Mouse (Mus musculus) frontal cortex, postnatal 10 days (tissue): ENCODE measurements around the gene Cebpb.

Source experiments
- DNase-seq, 2 experiments: peaks; one replicate each; pipeline ENCODE4 v3.0.0; 2022; ENCODE audit warnings: low spot score in 2 of 2, mixed read lengths in 1 of 2

Cebpb gene

GRCm38 (mm10) chr2:167665972-167666713 is 22.6 kb upstream of the Cebpb start:
- DNase-seq, result no peak

- DNase-seq, result no peak
Measured at GRCm38 (mm10) chr2:167668426-167668825, 20.3 kb upstream of the Cebpb start.

- no peak for DNase-seq
Measured at GRCm38 (mm10) chr2:167669398-167669797, 19.3 kb upstream of the Cebpb start.

GRCm38 (mm10) chr2:167671101-167671633 is 17.5 kb upstream of the Cebpb start:
- DNase-seq, result no peak

GRCm38 (mm10) chr2:167672212-167672685 is 16.5 kb upstream of the Cebpb start:
- no peak for DNase-seq

GRCm38 (mm10) chr2:167675120-167675909 is 13.4 kb upstream of the Cebpb start:
- DNase-seq, result no peak

- no peak for DNase-seq
Measured at GRCm38 (mm10) chr2:167678600-167678999, 10.1 kb upstream of the Cebpb start.

- DNase-seq, result peak; percentile 65 to 70
Measured at GRCm38 (mm10) chr2:167679902-167680430, 8.7 kb upstream of the Cebpb start.

- peak in 1 of 2 experiments; percentile 38 for DNase-seq
Measured at GRCm38 (mm10) chr2:167680657-167681056, 8.1 kb upstream of the Cebpb start.

GRCm38 (mm10) chr2:167683721-167684120 is 5.0 kb upstream of the Cebpb start:
- DNase-seq, result no peak

GRCm38 (mm10) chr2:167685137-167685536 is 3.6 kb upstream of the Cebpb start:
- peak; percentile 83 to 93 for DNase-seq

- DNase-seq, result no peak
Measured at GRCm38 (mm10) chr2:167685865-167686264, 2.9 kb upstream of the Cebpb start.

GRCm38 (mm10) chr2:167686382-167687249 is 2.1 kb upstream of the Cebpb start:
- DNase-seq, result no peak

- DNase-seq, result no peak
Measured at GRCm38 (mm10) chr2:167687250-167687586, 1.5 kb upstream of the Cebpb start.

GRCm38 (mm10) chr2:167687651-167688101 is 1.0 kb upstream of the Cebpb start:
- peak in 1 of 2 experiments; percentile 25 for DNase-seq

GRCm38 (mm10) chr2:167688126-167688497 is 603 bp upstream of the Cebpb start:
- DNase-seq, result no peak

GRCm38 (mm10) chr2:167689501-167690218 is 945 bp downstream of the Cebpb start, which contains the start of gene Tmem189:
Gene Tmem189, minus strand, starts transcription at chr2:167689822.
- DNase-seq, result peak in 1 of 2 experiments; percentile 51

GRCm38 (mm10) chr2:167690219-167690961 is 1.7 kb downstream of the Cebpb start:
- peak; percentile 41 to 70 for DNase-seq

GRCm38 (mm10) chr2:167690962-167691311 is 2.2 kb downstream of the Cebpb start:
- no peak for DNase-seq

GRCm38 (mm10) chr2:167691410-167691809 is 2.7 kb downstream of the Cebpb start:
- no peak for DNase-seq
